Mouse (Mus musculus) kidney, embryonic 14.5 days (tissue): ENCODE results near the gene Chst7. TPM values are rescaled to one million over a fixed set of nuclear protein-coding genes. Genes with fewer than 3 reads are reported as not detected.

Experiments
- ATAC-seq: fragments of 200-750 bp; cut with Nextera tagmentation; 2 replicates; pipeline ENCODE4 v1.8.0; 2017; ENCODE audit warnings: moderate number of reproducible peaks, mild to moderate bottlenecking, moderate TSS enrichment, moderate library complexity; ENCODE audit not compliant: low FRiP score, low TSS enrichment
- H3K27ac ChIP-seq: fragments of 300-500 bp; sonication (generic); 2 replicates; pipeline ENCODE4 v1.5.1; 2014; ENCODE audit warnings: low read depth, mild to moderate bottlenecking, low read length, moderate library complexity, mixed read lengths
- H3K27me3 ChIP-seq: fragments of 300-500 bp; sonication (generic); 2 replicates; pipeline ENCODE4 v1.6.1; 2014; ENCODE audit warnings: mild to moderate bottlenecking, low read length; ENCODE audit not compliant: control insufficient read depth, insufficient read depth
- H3K36me3 ChIP-seq: fragments of 300-500 bp; sonication (generic); 2 replicates; pipeline ENCODE4 v1.6.1; 2014; ENCODE audit warnings: low read length, mixed read lengths; ENCODE audit not compliant: control insufficient read depth, insufficient read depth
- H3K4me1 ChIP-seq: fragments of 300-500 bp; sonication (generic); 2 replicates; pipeline ENCODE4 v1.6.1; 2014; ENCODE audit warnings: low read length, mixed read lengths; ENCODE audit not compliant: control insufficient read depth, insufficient read depth
- H3K4me2 ChIP-seq: fragments of 300-500 bp; sonication (generic); replicated peaks from 2 replicates; pipeline ENCODE4 v1.6.1; 2014; ENCODE audit warnings: low read depth, mild to moderate bottlenecking, low read length
- H3K4me3 ChIP-seq: fragments of 300-500 bp; sonication (generic); 2 replicates; pipeline ENCODE4 v1.5.1; 2014; ENCODE audit warnings: mild to moderate bottlenecking, low read length
- H3K9ac ChIP-seq: fragments of 300-500 bp; sonication (generic); 2 replicates; pipeline ENCODE4 v1.6.1; 2014; ENCODE audit warnings: low read depth, mild to moderate bottlenecking, low read length, moderate library complexity
- H3K9me3 ChIP-seq: fragments of 300-500 bp; sonication (generic); 2 replicates; pipeline ENCODE4 v1.6.1; 2016; ENCODE audit warnings: low read length; ENCODE audit not compliant: control insufficient read depth
- WGBS: fragments of 180-500 bp; shearing (Covaris S2); extraction: QIAGEN DNeasy Blood & Tissue Kit; methylation state at CpG from one replicate; pipeline ENCODE4 v1.1.7; 2014; 5-methylcytosine and 5-hydroxymethylcytosine counted together
- polyA plus RNA-seq: library from polyadenylated mRNA; unstranded; fragments of >200 nt; fragmentation: Nextera tagmentation; extraction: Ambion mirVana; gene quantifications from 2 replicates; pipeline ENCODE4 v1.2.1, GENCODE M21; 2014

Chst7 gene
- 2.7 and 2.8 TPM in 2 replicates for polyA plus RNA-seq

DNA sequence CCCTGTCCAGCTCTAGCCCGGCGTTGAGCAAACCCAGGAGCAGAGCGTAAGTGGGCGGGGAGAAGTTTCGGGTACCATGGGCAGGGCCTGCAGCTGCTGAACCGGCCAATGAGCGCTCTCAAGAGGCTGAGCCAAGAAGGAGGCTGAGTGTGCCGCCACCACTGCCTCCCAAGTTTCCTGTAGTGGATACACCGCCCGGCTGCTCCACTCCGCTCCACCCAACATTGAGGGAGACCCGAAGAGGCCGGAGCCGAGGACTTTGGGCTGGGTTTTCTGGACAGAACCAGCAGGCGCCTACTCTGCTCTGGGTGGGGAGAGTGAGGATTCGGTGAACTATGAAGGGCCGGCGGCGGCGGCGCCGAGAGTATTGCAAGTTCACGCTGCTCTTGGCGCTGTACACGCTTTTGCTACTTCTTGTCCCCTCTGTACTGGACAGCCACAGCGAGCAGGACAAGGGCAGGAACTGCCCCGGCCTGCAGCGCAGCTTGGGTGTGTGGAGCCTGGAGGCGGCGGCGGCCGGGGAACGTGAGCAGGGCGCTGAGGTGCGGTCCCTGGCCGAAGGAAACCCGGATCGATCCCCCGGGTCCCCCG, at the start of gene Chst7:
Chst7 (plus strand) TSS at position 180 of the 591 bp plus-strand sequence.
- Histone ChIP-seq H3K4me2 (peak within 1 kb of the TSS; percentile 68), H3K9me3 (no peaks in the 10 kb centered on the region), H3K4me3 (peak within 1 kb of the TSS; percentile 36), H3K36me3 (no peaks in the 10 kb centered on the region), H3K27me3 (0 out of 2 replicates have a peak, but pooled peaks cover 3% of the 10 kb centered on the region), H3K9ac (peak within 1 kb of the TSS; percentile 31; the same call in 1 of the 2 replicates), H3K4me1 (no peaks in the 10 kb centered on the region), H3K27ac (no peak within 1 kb of the TSS)
- 18% methylated on average over 40 of the region's 40 CpGs for WGBS
- ATAC-seq: peak; percentile 96

DNA sequence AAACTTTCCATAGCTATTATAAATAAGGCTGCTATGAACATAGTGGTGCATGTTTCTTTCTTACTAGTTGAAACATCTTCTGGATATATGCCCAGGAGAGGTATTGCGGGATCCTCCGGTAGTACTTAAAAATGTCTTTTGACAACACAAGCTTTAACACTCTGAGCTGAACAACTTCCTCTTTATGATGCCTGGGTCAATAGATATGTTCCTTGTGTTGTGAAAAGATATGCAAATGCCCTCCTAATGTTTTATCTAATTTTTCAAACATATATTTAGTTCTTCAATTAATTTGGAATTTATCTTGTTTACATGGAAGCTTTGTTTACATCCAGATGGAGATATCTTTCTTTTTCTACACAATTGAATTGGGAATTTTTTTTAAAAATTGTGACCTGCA, 47.1 kb upstream of the Chst7 start:
- H3K4me1 ChIP-seq: no peaks in the 10 kb centered on the region
- H3K27me3 ChIP-seq: no peaks in the 10 kb centered on the region
- no peak for ATAC-seq
- WGBS: 98% methylated on average over 2 of the region's 2 CpGs
- H3K9me3 ChIP-seq: no peaks in the 10 kb centered on the region
- H3K27ac ChIP-seq: no peak overlapping the region
- no peak overlapping the region for H3K4me2 ChIP-seq
- H3K4me3 ChIP-seq: no peak overlapping the region
- H3K36me3 ChIP-seq: no peaks in the 10 kb centered on the region
- H3K9ac ChIP-seq: no peak overlapping the region

DNA sequence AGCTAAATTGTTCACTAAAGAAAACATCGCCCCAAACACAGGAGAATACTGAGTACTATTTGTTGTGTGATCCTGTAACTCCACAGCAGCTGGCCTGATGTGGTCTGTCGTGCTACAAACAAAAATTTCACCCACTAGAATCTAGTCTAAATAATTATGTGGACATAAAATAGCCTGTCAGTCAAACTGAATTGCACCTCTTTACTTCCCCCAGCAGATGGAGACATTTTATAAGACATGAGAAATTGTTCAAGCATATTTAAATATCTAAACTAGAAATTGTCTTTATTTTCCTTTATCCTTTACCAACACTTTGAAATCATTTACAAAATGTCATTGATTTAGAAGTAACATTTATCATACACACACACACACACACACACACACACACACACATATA, 38.4 kb upstream of the Chst7 start:
- no peak overlapping the region for H3K4me3 ChIP-seq
- no peaks in the 10 kb centered on the region for H3K27me3 ChIP-seq
- H3K4me1 ChIP-seq: no peaks in the 10 kb centered on the region
- WGBS: 50% methylated on average over 2 of the region's 2 CpGs
- H3K27ac ChIP-seq: no peak overlapping the region
- H3K36me3 ChIP-seq: no peaks in the 10 kb centered on the region
- no peak overlapping the region for H3K9ac ChIP-seq
- ATAC-seq: no peak
- H3K4me2 ChIP-seq: no peak overlapping the region
- no peaks in the 10 kb centered on the region for H3K9me3 ChIP-seq

DNA sequence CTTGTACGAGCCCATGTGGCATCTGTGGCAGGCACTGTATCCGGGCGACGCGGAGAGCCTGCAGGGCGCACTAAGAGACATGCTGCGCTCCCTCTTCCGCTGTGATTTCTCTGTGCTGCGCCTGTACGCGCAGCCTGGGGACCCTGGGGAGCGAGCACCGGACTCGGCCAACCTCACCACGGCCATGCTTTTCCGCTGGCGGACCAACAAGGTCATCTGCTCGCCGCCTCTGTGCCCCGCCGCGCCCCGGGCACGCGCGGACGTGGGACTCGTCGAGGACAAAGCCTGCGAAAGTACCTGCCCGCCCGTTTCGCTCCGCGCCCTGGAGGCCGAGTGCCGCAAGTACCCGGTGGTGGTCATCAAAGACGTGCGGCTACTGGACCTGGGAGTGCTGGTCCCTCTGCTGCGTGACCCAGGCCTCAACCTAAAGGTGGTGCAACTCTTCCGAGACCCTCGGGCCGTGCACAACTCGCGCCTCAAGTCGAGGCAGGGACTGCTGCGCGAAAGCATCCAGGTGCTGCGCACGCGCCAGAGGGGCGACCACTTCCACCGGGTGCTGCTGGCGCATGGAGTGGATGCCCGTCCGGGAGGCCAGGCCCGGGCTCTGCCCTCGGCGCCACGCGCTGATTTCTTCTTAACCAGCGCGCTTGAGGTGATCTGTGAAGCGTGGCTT, 872 bp downstream of the Chst7 start:
- peak overlapping the region; percentile 68 for H3K4me2 ChIP-seq
- H3K4me3 ChIP-seq: peak overlapping the region; percentile 36
- no peak overlapping the region for H3K27ac ChIP-seq
- H3K4me1 ChIP-seq: no peaks in the 10 kb centered on the region
- peak; percentile 56 for ATAC-seq
- H3K27me3 ChIP-seq: 0 out of 2 replicates have a peak, but pooled peaks cover 3% of the 10 kb centered on the region
- no peaks in the 10 kb centered on the region for H3K9me3 ChIP-seq
- H3K36me3 ChIP-seq: no peaks in the 10 kb centered on the region
- H3K9ac ChIP-seq: peak overlapping the region; percentile 31; the same call in 1 of the 2 replicates
- whole genome bisulfite sequencing: 31% methylated on average over 64 of the region's 65 CpGs

DNA sequence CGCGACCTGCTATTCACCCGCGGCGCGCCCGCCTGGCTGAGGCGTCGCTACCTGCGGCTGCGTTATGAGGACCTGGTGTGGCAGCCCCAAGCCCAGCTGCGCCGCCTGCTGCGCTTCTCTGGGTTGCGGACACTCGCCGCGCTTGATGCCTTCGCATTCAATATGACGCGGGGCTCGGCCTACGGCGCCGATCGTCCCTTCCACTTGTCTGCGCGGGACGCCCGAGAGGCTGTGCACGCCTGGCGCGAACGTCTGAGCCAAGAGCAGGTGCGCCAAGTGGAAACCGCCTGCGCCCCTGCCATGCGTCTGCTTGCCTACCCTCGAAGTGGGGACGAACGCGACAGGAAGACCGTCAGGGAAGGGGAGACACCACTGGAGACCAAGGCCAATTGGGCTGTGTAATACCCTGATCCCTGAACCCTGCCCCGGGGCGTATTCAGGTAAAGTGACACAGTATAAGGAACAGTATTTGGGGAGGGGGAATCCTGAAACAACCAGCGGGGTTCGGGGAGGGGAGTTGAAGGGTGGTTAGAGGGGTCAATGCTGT, 1.5 kb downstream of the Chst7 start:
- peak overlapping the region; percentile 68 for H3K4me2 ChIP-seq
- no peak overlapping the region for H3K27ac ChIP-seq
- ATAC-seq: no peak; the same call in 1 of the 2 replicates
- no peaks in the 10 kb centered on the region for H3K36me3 ChIP-seq
- peak overlapping the region; percentile 36 for H3K4me3 ChIP-seq
- no peaks in the 10 kb centered on the region for H3K4me1 ChIP-seq
- no peaks in the 10 kb centered on the region for H3K9me3 ChIP-seq
- H3K27me3 ChIP-seq: 0 out of 2 replicates have a peak, but pooled peaks cover 3% of the 10 kb centered on the region
- 32% methylated on average over 47 of the region's 47 CpGs for WGBS
- H3K9ac ChIP-seq: no peak overlapping the region

DNA sequence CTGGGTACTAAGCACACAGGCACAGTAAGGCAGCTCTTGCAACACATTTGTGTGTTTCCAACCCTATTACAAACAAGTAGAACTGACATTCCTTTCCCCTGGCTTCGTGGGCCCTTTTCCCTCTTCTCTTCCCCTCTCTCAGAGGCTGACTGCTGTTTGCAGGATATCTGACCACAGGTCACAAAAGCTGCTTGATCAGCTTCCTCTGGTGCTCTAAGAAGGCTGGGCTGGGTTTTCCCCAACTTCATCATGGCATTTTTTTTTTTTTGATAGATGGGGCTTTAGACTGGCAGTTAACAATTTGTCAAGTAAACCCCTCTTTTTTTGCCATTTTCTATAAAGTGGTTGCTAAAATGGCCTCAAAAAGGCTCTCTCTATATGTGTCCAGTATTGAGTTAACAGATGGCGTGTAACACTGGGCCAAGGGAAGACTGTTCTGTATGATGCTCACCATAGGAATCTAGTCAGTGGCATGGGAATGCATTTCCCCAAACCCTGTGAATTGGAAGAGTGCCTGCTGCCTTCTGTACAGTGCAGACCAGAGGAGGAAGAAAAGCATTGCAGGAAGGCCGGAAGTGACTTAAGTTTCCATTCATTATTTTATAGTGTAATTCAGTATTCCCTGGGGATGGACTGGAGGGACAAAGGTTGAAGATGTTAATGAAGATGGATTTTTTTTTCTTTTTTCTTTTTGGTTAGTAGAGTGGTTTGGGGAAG, 2.6 kb downstream of the Chst7 start:
- Histone ChIP-seq H3K36me3 (no peaks in the 10 kb centered on the region), H3K9me3 (no peaks in the 10 kb centered on the region), H3K9ac (no peak overlapping the region), H3K4me3 (no peak overlapping the region), H3K27ac (no peak overlapping the region), H3K4me2 (no peak overlapping the region), H3K27me3 (0 out of 2 replicates have a peak, but pooled peaks cover 3% of the 10 kb centered on the region), H3K4me1 (no peaks in the 10 kb centered on the region)
- no peak for ATAC-seq
- 51% methylated on average over 3 of the region's 3 CpGs for WGBS

DNA sequence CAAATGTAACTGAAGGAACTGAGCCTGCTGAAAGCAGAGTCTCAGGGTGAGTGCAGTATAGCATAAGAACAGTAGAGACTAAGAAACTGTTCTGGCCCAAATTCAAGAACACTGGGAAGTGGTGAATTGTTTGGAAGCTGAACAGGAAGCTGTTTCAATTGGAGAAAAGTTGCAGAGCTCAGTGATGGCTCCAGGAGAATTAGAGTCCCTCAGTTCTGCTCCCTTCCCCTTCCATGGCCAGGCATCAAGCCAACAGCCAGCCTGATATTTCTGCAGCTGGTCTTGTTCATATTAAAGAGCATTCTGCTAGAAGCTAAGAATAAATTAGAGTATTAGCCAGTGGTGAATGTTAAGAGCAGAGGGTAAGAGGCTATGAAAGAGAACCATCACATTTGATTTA, 7.3 kb downstream of the Chst7 start:
- H3K4me1 ChIP-seq: no peaks in the 10 kb centered on the region
- no peak for ATAC-seq
- no peaks in the 10 kb centered on the region for H3K9me3 ChIP-seq
- no peaks in the 10 kb centered on the region for H3K36me3 ChIP-seq
- H3K4me3 ChIP-seq: no peak overlapping the region
- H3K9ac ChIP-seq: no peak overlapping the region
- H3K4me2 ChIP-seq: no peak overlapping the region
- H3K27ac ChIP-seq: no peak overlapping the region
- H3K27me3 ChIP-seq: no peaks in the 10 kb centered on the region

DNA sequence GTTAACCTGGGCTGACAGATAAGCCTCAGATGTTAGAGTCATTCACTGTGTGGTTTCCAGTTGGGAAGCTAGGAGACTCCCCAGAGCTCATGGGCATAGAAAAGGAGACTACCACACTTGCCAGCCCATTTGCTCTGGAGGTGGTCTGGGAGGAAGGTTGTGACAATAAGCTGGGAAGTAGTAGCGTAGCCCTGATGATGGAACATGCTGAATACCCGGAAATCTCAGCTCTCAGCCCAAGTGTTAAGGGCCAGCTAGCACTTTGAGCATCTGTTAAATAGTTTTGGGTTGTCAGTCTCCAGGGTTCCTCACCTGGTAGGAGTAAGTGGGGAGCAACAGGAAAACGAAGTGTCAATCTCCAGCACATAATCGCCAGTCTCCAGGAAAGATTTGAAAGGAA, 10.8 kb downstream of the Chst7 start:
- Histone ChIP-seq H3K9me3 (no peaks in the 10 kb centered on the region), H3K27me3 (no peaks in the 10 kb centered on the region), H3K4me1 (no peaks in the 10 kb centered on the region), H3K27ac (no peak overlapping the region), H3K9ac (no peak overlapping the region), H3K4me3 (no peak overlapping the region), H3K4me2 (no peak overlapping the region), H3K36me3 (no peaks in the 10 kb centered on the region)
- WGBS: 50% methylated on average over 4 of the region's 4 CpGs
- ATAC-seq: no peak
